Mouse (Mus musculus): ENCODE results near the gene Il17f. TPM values are rescaled to one million over a fixed set of nuclear protein-coding genes. Genes with fewer than 3 reads are reported as not detected.

Il17f gene
- polyA plus RNA-seq, 1 experiment, result not detected

- no peak overlapping the region for H3K27ac ChIP-seq (ENCODE audit: insufficient read depth, low read depth, low read length)
- H3K4me3 ChIP-seq (ENCODE audit: insufficient read depth, low read length), result no peak overlapping the region
- H3K4me1 ChIP-seq (ENCODE audit: control insufficient read depth, insufficient read depth, low read length), result peaks cover 12% of the 10 kb centered on the region
- TF ChIP-seq POLR2A (IDR thresholded peaks at IDR 0.05; ENCODE audit: borderline replicate concordance, low read depth, low read length), result no peak
- no peak for TF ChIP-seq CTCF (IDR thresholded peaks at IDR 0.05; ENCODE audit: low read depth, low read length)
These were observed 30.5 kb upstream of the Il17f start for GRCm38 (mm10) chr1:20820959-20821358.

GRCm38 (mm10) chr1:20819771-20820605 lies 29.6 kb upstream of the Il17f start, which contains the start of gene Mcm3:
Mcm3 (minus strand) TSS chr1:20820312.
- no peak for TF ChIP-seq POLR2A (IDR thresholded peaks at IDR 0.05; ENCODE audit: borderline replicate concordance, low read depth, low read length)
- no peak for TF ChIP-seq CTCF (IDR thresholded peaks at IDR 0.05; ENCODE audit: low read depth, low read length)
- H3K4me1 ChIP-seq (ENCODE audit: control insufficient read depth, insufficient read depth, low read length), result peaks cover 12% of the 10 kb centered on the region
- H3K4me3 ChIP-seq (ENCODE audit: insufficient read depth, low read length), result peak within 1 kb of the TSS; percentile 84
- H3K27ac ChIP-seq (ENCODE audit: insufficient read depth, low read depth, low read length), result peak within 1 kb of the TSS; percentile 16; the same call in 1 of the 2 replicates

GRCm38 (mm10) chr1:20817596-20817995 lies 27.2 kb upstream of the Il17f start:
- H3K27ac ChIP-seq (ENCODE audit: insufficient read depth, low read depth, low read length), result no peak overlapping the region
- H3K4me3 ChIP-seq (ENCODE audit: insufficient read depth, low read length), result no peak overlapping the region
- peaks cover 12% of the 10 kb centered on the region for H3K4me1 ChIP-seq (ENCODE audit: control insufficient read depth, insufficient read depth, low read length)
- TF ChIP-seq POLR2A (IDR thresholded peaks at IDR 0.05; ENCODE audit: borderline replicate concordance, low read depth, low read length), result no peak
- TF ChIP-seq CTCF (IDR thresholded peaks at IDR 0.05; ENCODE audit: low read depth, low read length), result no peak

- H3K4me3 ChIP-seq (ENCODE audit: insufficient read depth, low read length), result no peak overlapping the region
- TF ChIP-seq POLR2A (IDR thresholded peaks at IDR 0.05; ENCODE audit: borderline replicate concordance, low read depth, low read length) (no peak), CTCF (IDR thresholded peaks at IDR 0.05; ENCODE audit: low read depth, low read length) (no peak)
- H3K4me1 ChIP-seq (ENCODE audit: control insufficient read depth, insufficient read depth, low read length), result peaks cover 12% of the 10 kb centered on the region
- H3K27ac ChIP-seq (ENCODE audit: insufficient read depth, low read depth, low read length), result no peak overlapping the region
These were observed 26.8 kb upstream of the Il17f start for GRCm38 (mm10) chr1:20817172-20817571.

- Histone ChIP-seq H3K4me3 (ENCODE audit: insufficient read depth, low read length) (no peak overlapping the region), H3K27ac (ENCODE audit: insufficient read depth, low read depth, low read length) (no peak overlapping the region), H3K4me1 (ENCODE audit: control insufficient read depth, insufficient read depth, low read length) (peaks cover 8% of the 10 kb centered on the region)
- TF ChIP-seq POLR2A (IDR thresholded peaks at IDR 0.05; ENCODE audit: borderline replicate concordance, low read depth, low read length) (no peak), CTCF (IDR thresholded peaks at IDR 0.05; ENCODE audit: low read depth, low read length) (no peak)
These were observed 24.1 kb upstream of the Il17f start for GRCm38 (mm10) chr1:20814521-20814920.

- Histone ChIP-seq H3K4me3 (ENCODE audit: insufficient read depth, low read length) (no peak overlapping the region), H3K27ac (ENCODE audit: insufficient read depth, low read depth, low read length) (no peak overlapping the region), H3K4me1 (ENCODE audit: control insufficient read depth, insufficient read depth, low read length) (no peaks in the 10 kb centered on the region)
- TF ChIP-seq CTCF (IDR thresholded peaks at IDR 0.05; ENCODE audit: low read depth, low read length), result no peak
- no peak for TF ChIP-seq POLR2A (IDR thresholded peaks at IDR 0.05; ENCODE audit: borderline replicate concordance, low read depth, low read length)
These were observed 14.1 kb upstream of the Il17f start for GRCm38 (mm10) chr1:20804526-20804925.

GRCm38 (mm10) chr1:20801682-20802390 lies 11.4 kb upstream of the Il17f start:
- Histone ChIP-seq H3K4me3 (ENCODE audit: insufficient read depth, low read length) (no peak overlapping the region), H3K27ac (ENCODE audit: insufficient read depth, low read depth, low read length) (no peak overlapping the region), H3K4me1 (ENCODE audit: control insufficient read depth, insufficient read depth, low read length) (no peaks in the 10 kb centered on the region)
- TF ChIP-seq CTCF (IDR thresholded peaks at IDR 0.05; ENCODE audit: low read depth, low read length), result no peak
- TF ChIP-seq POLR2A (IDR thresholded peaks at IDR 0.05; ENCODE audit: borderline replicate concordance, low read depth, low read length), result no peak

GRCm38 (mm10) chr1:20801275-20801674 lies 10.9 kb upstream of the Il17f start:
- H3K4me3 ChIP-seq (ENCODE audit: insufficient read depth, low read length), result no peak overlapping the region
- no peak overlapping the region for H3K27ac ChIP-seq (ENCODE audit: insufficient read depth, low read depth, low read length)
- TF ChIP-seq POLR2A (IDR thresholded peaks at IDR 0.05; ENCODE audit: borderline replicate concordance, low read depth, low read length) (no peak), CTCF (IDR thresholded peaks at IDR 0.05; ENCODE audit: low read depth, low read length) (no peak)
- H3K4me1 ChIP-seq (ENCODE audit: control insufficient read depth, insufficient read depth, low read length), result no peaks in the 10 kb centered on the region

GRCm38 (mm10) chr1:20795178-20795577 lies 4.8 kb upstream of the Il17f start:
- no peak for TF ChIP-seq CTCF (IDR thresholded peaks at IDR 0.05; ENCODE audit: low read depth, low read length)
- no peak overlapping the region for H3K27ac ChIP-seq (ENCODE audit: insufficient read depth, low read depth, low read length)
- no peaks in the 10 kb centered on the region for H3K4me1 ChIP-seq (ENCODE audit: control insufficient read depth, insufficient read depth, low read length)
- H3K4me3 ChIP-seq (ENCODE audit: insufficient read depth, low read length), result no peak overlapping the region

GRCm38 (mm10) chr1:20794760-20795159 lies 4.3 kb upstream of the Il17f start:
- no peak overlapping the region for H3K4me3 ChIP-seq (ENCODE audit: insufficient read depth, low read length)
- H3K27ac ChIP-seq (ENCODE audit: insufficient read depth, low read depth, low read length), result no peak overlapping the region
- TF ChIP-seq CTCF (IDR thresholded peaks at IDR 0.05; ENCODE audit: low read depth, low read length) (no peak), POLR2A (IDR thresholded peaks at IDR 0.05; ENCODE audit: borderline replicate concordance, low read depth, low read length) (no peak)
- no peaks in the 10 kb centered on the region for H3K4me1 ChIP-seq (ENCODE audit: control insufficient read depth, insufficient read depth, low read length)
